26 mouse cellular contexts compared by ENCODE assay signal in the genomic region with DNA sequence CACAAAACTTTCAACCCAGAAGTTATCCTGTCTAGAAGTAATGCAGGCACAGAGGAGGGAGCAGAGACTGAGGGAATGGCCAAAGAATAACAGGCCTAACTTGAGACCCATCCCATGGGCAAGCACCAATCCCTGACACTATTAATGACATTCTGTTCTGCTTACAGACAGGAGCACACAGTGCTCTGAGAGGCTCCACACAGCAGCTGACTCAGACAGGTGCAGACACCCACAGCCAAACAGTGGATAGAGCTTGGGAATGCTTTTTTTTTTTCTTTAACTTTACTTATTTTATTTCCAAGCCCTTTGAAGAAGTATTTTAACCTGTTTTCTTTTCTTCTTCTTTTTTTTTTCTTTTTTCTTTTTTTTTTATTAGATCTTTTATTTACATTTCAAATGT. TPM values are rescaled to one million over a fixed set of nuclear protein-coding genes. Genes with fewer than 3 reads are reported as not detected.
A peak's percentile ranks its signal among the peaks of the same experiment; 100 is the strongest.
DNase-seq lines count a peak whose midpoint lies in the region; ATAC-seq and TF ChIP-seq lines count a peak whose summit lies in the region.
"Had no signal": no experiment of that assay in that cellular context is flagged by ENCODE, and none has a peak within 500 bp of the region (broad histone marks: within the 10 kb centered on the region; RNA-seq: fewer than 3 reads in every experiment).

No protein-coding gene starts in this region.

- no peak overlapping the region for H3K27ac ChIP-seq in embryonic facial prominence, embryonic 14.5 days (replicated peaks; ENCODE audit: low read depth, low read length)
- no peak overlapping the region for H3K27ac ChIP-seq in embryonic facial prominence, embryonic 10.5 days (replicated peaks)
- 0 out of 2 replicates have a peak overlapping the region, but pooled peaks have one; percentile 44 for H3K27ac ChIP-seq in limb, embryonic 15.5 days
- no peak overlapping the region for H3K27ac ChIP-seq in limb, embryonic 10.5 days
- no peak overlapping the region for H3K27ac ChIP-seq in midbrain, embryonic 11.5 days (ENCODE audit: low read depth, low read length)
- no peak overlapping the region for H3K27ac ChIP-seq in midbrain, embryonic 14.5 days (replicated peaks; ENCODE audit: low read depth, low read length)

- no peak overlapping the region for H3K4me2 ChIP-seq in embryonic facial prominence, embryonic 14.5 days (ENCODE audit: low read depth, low read length)
- H3K4me2 ChIP-seq in limb, embryonic 15.5 days = no peak overlapping the region
- no peak overlapping the region for H3K4me2 ChIP-seq in midbrain, embryonic 11.5 days
- no peak overlapping the region for H3K4me2 ChIP-seq in midbrain, embryonic 14.5 days (ENCODE audit: low read length)
- peak overlapping the region; percentile 28 for H3K4me2 ChIP-seq in myocyte (ENCODE audit: low read depth)

- H3K36me3 ChIP-seq in embryonic facial prominence, embryonic 14.5 days (ENCODE audit: control insufficient read depth, insufficient read depth, low read length) = peaks cover 12% of the 10 kb centered on the region
- H3K36me3 ChIP-seq in embryonic facial prominence, embryonic 10.5 days (replicated peaks) = peaks cover 27% of the 10 kb centered on the region
- peaks cover 11% of the 10 kb centered on the region for H3K36me3 ChIP-seq in limb, embryonic 15.5 days
- peaks cover 25% of the 10 kb centered on the region for H3K36me3 ChIP-seq in limb, embryonic 10.5 days
- H3K36me3 ChIP-seq in midbrain, embryonic 11.5 days (ENCODE audit: control insufficient read depth, insufficient read depth, low read length) = peaks cover 3% of the 10 kb centered on the region; the same call in 1 of the 2 replicates
- peaks cover 24% of the 10 kb centered on the region for H3K36me3 ChIP-seq in midbrain, embryonic 14.5 days (ENCODE audit: control insufficient read depth, insufficient read depth, low read length)
- H3K36me3 ChIP-seq in myocyte (ENCODE audit: control insufficient read depth, insufficient read depth) = peaks cover 15% of the 10 kb centered on the region

- DNase-seq in embryonic facial prominence, embryonic 14.5 days (ENCODE audit: low spot score) = peak; percentile 20
- no peak for DNase-seq in embryonic facial prominence, embryonic 10.5 days (ENCODE audit: low spot score)
- no peak for DNase-seq in limb, embryonic 10.5 days (ENCODE audit: low spot score)
- peak; percentile 49 for DNase-seq in midbrain, embryonic 11.5 days (ENCODE audit: low spot score, missing footprints)
- no peak for DNase-seq in midbrain, embryonic 14.5 days
- no peak for DNase-seq in layer of hippocampus, postnatal 10 days (ENCODE audit: low spot score in 2 of 2)
- DNase-seq: adrenal gland, adult 2 months; adrenal gland, adult 8-10 months; adrenal gland, postnatal 10 days; adrenal gland, postnatal 14 days; adrenal gland, postnatal 25 days; adrenal gland, postnatal 36 days; B cell, adult 2 months; cerebellum, adult 11 months; cerebellum, adult 11-12 months had no signal

- H3K4me3 ChIP-seq in embryonic facial prominence, embryonic 14.5 days (ENCODE audit: low read depth, low read length) = no peak overlapping the region
- H3K4me3 ChIP-seq in embryonic facial prominence, embryonic 10.5 days = no peak overlapping the region
- no peak overlapping the region for H3K4me3 ChIP-seq in limb, embryonic 15.5 days
- H3K4me3 ChIP-seq in limb, embryonic 10.5 days = no peak overlapping the region
- H3K4me3 ChIP-seq in midbrain, embryonic 11.5 days (ENCODE audit: low read depth, low read length) = no peak overlapping the region
- H3K4me3 ChIP-seq in midbrain, embryonic 14.5 days (replicated peaks; ENCODE audit: low read depth, low read length) = no peak overlapping the region
- no peak overlapping the region for H3K4me3 ChIP-seq in myocyte

- peaks cover 7% of the 10 kb centered on the region for H3K4me1 ChIP-seq in embryonic facial prominence, embryonic 14.5 days (ENCODE audit: control insufficient read depth, insufficient read depth, low read length)
- H3K4me1 ChIP-seq in embryonic facial prominence, embryonic 10.5 days = peaks cover 13% of the 10 kb centered on the region
- peaks cover 11% of the 10 kb centered on the region; the same call in 1 of the 2 replicates for H3K4me1 ChIP-seq in limb, embryonic 15.5 days
- peaks cover 12% of the 10 kb centered on the region for H3K4me1 ChIP-seq in limb, embryonic 10.5 days
- peaks cover 6% of the 10 kb centered on the region; the same call in 1 of the 2 replicates for H3K4me1 ChIP-seq in midbrain, embryonic 11.5 days (ENCODE audit: control insufficient read depth, insufficient read depth, low read length)
- H3K4me1 ChIP-seq in midbrain, embryonic 14.5 days (ENCODE audit: control insufficient read depth, insufficient read depth, low read length) = peaks cover 4% of the 10 kb centered on the region; the same call in 1 of the 2 replicates

- H3K9me3 ChIP-seq in embryonic facial prominence, embryonic 14.5 days (ENCODE audit: control insufficient read depth, low read length) = no peaks in the 10 kb centered on the region
- no peaks in the 10 kb centered on the region for H3K9me3 ChIP-seq in embryonic facial prominence, embryonic 10.5 days
- no peaks in the 10 kb centered on the region for H3K9me3 ChIP-seq in limb, embryonic 15.5 days
- no peaks in the 10 kb centered on the region for H3K9me3 ChIP-seq in limb, embryonic 10.5 days (replicated peaks)
- no peaks in the 10 kb centered on the region for H3K9me3 ChIP-seq in midbrain, embryonic 11.5 days (ENCODE audit: control insufficient read depth, low read length)
- no peaks in the 10 kb centered on the region for H3K9me3 ChIP-seq in midbrain, embryonic 14.5 days (ENCODE audit: control insufficient read depth, low read length)
- H3K9me3 ChIP-seq: G1E had no signal

- H3ac ChIP-seq in myocyte (ENCODE audit: control insufficient read depth, insufficient read length) = no peak overlapping the region

- no peaks in the 10 kb centered on the region for H3K27me3 ChIP-seq in embryonic facial prominence, embryonic 14.5 days (replicated peaks; ENCODE audit: control insufficient read depth, insufficient read depth, low read length)
- H3K27me3 ChIP-seq in embryonic facial prominence, embryonic 10.5 days (replicated peaks; ENCODE audit: low read depth, poor library complexity, severe bottlenecking) = no peaks in the 10 kb centered on the region
- no peaks in the 10 kb centered on the region for H3K27me3 ChIP-seq in limb, embryonic 15.5 days
- H3K27me3 ChIP-seq in limb, embryonic 10.5 days (ENCODE audit: low read depth, poor library complexity, severe bottlenecking) = no peaks in the 10 kb centered on the region
- no peaks in the 10 kb centered on the region for H3K27me3 ChIP-seq in midbrain, embryonic 11.5 days (ENCODE audit: control insufficient read depth, insufficient read depth, low read length)
- H3K27me3 ChIP-seq in midbrain, embryonic 14.5 days (ENCODE audit: control insufficient read depth, insufficient read depth, low read length) = no peaks in the 10 kb centered on the region
- no peaks in the 10 kb centered on the region for H3K27me3 ChIP-seq in myocyte (ENCODE audit: control insufficient read depth, insufficient read depth, insufficient read length)
- H3K27me3 ChIP-seq: CH12.LX, Patski had no signal

- H3K9ac ChIP-seq in embryonic facial prominence, embryonic 14.5 days (ENCODE audit: low read depth, low read length) = no peak overlapping the region
- no peak overlapping the region for H3K9ac ChIP-seq in limb, embryonic 15.5 days
- H3K9ac ChIP-seq in midbrain, embryonic 11.5 days (ENCODE audit: low read length) = no peak overlapping the region
- no peak overlapping the region for H3K9ac ChIP-seq in midbrain, embryonic 14.5 days (replicated peaks; ENCODE audit: low read length)

- H3K79me2 ChIP-seq in myocyte (ENCODE audit: control insufficient read depth, insufficient read depth) = no peaks in the 10 kb centered on the region

- ATAC-seq in embryonic facial prominence, embryonic 14.5 days (ENCODE audit: low read depth) = no peak
- ATAC-seq in limb, embryonic 15.5 days (ENCODE audit: insufficient number of reproducible peaks, low FRiP score, low TSS enrichment, low read depth) = no peak
- ATAC-seq in midbrain, embryonic 11.5 days (ENCODE audit: low FRiP score) = no peak
- no peak for ATAC-seq in midbrain, embryonic 14.5 days (ENCODE audit: low FRiP score, low TSS enrichment)
- ATAC-seq: activated CD4-positive, CD25-positive, alpha-beta regulatory T cell, adult 4 months; CD4-positive, CD25-positive, alpha-beta regulatory T cell, adult 4 months; Patski had no signal

- TF ChIP-seq POLR2A in myocyte (IDR thresholded peaks at IDR 0.05; ENCODE audit: insufficient read length, low read depth) = no peak

TF ChIP-seq in myocyte, 11 proteins besides CTCF, POLR2A, EP300 and RAD21 (continues in another document):
- TF ChIP-seq MAX (IDR thresholded peaks at IDR 0.05; ENCODE audit: low read depth) (no peak), MYOD1 (IDR thresholded peaks at IDR 0.05; ENCODE audit: control insufficient read depth in 1 of 3, insufficient read length in 2 of 3, low read depth in 2 of 3) (peak in 2 of 3 experiments; percentile 73 to 74), TCF12 (IDR thresholded peaks at IDR 0.05; ENCODE audit: insufficient read depth, poor library complexity, severe bottlenecking) (peak; percentile 64)

RNA-seq across cellular contexts. Expression of a gene that starts 4.8 kb away (rescaled TPM):
- polyA plus RNA-seq in embryonic facial prominence, embryonic 14.5 days (2014; fragmentation: Nextera tagmentation; extraction: Ambion mirVana) = 29.0 and 31.3 TPM in 2 replicates
- polyA plus RNA-seq in embryonic facial prominence, embryonic 10.5 days (2016; fragmentation: Nextera tagmentation; extraction: Ambion mirVana) = 28.9 and 31.5 TPM in 2 replicates
- polyA plus RNA-seq in limb, embryonic 15.5 days (2015; fragmentation: Nextera tagmentation; extraction: Ambion mirVana) = 26.0 and 29.8 TPM in 2 replicates
- 20.6 and 25.8 TPM in 2 replicates for polyA plus RNA-seq in limb, embryonic 10.5 days (2016; fragmentation: Nextera tagmentation; extraction: Ambion mirVana)
- 42.0 and 44.0 TPM in 2 replicates for polyA plus RNA-seq in midbrain, embryonic 11.5 days (2014; fragmentation: Nextera tagmentation; extraction: Ambion mirVana)
- 47.4 and 53.1 TPM in 2 replicates for polyA plus RNA-seq in midbrain, embryonic 14.5 days (2014; fragmentation: Nextera tagmentation; extraction: Ambion mirVana)
- 26.6 TPM for polyA plus RNA-seq in myocyte (2012; fragmentation: generic; extraction: Trizol)
- 10 to 100 TPM; 49.1 to 53.2 TPM for total RNA-seq in layer of hippocampus, postnatal 10 days (2021)

RNA-seq across cellular contexts. Expression of a gene that starts 23.6 kb away (rescaled TPM):
- 0.29 and 0.30 TPM in 2 replicates for polyA plus RNA-seq in embryonic facial prominence, embryonic 14.5 days (2014; fragmentation: Nextera tagmentation; extraction: Ambion mirVana)
- polyA plus RNA-seq in embryonic facial prominence, embryonic 10.5 days (2016; fragmentation: Nextera tagmentation; extraction: Ambion mirVana) = not detected in 2 replicates
- polyA plus RNA-seq in limb, embryonic 15.5 days (2015; fragmentation: Nextera tagmentation; extraction: Ambion mirVana) = 0.28 and 0.31 TPM in 2 replicates
- not detected in 2 replicates for polyA plus RNA-seq in limb, embryonic 10.5 days (2016; fragmentation: Nextera tagmentation; extraction: Ambion mirVana)
- 0.23 and 0.30 TPM in 2 replicates for polyA plus RNA-seq in midbrain, embryonic 11.5 days (2014; fragmentation: Nextera tagmentation; extraction: Ambion mirVana)
- 0.39 TPM in 1 of 2 replicates, not detected in the other for polyA plus RNA-seq in midbrain, embryonic 14.5 days (2014; fragmentation: Nextera tagmentation; extraction: Ambion mirVana)
- polyA plus RNA-seq in myocyte (2012; fragmentation: generic; extraction: Trizol) = not detected
- total RNA-seq in layer of hippocampus, postnatal 10 days (2021) = under 1 TPM in 1 of 2 experiments, not detected in 1; 0.43 TPM
- total RNA-seq: adrenal gland, adult 18-20 months; adrenal gland, adult 2 months; adrenal gland, adult 8-10 months; adrenal gland, postnatal 14 days; adrenal gland, postnatal 25 days; adrenal gland, postnatal 36 days; CH12.LX; ES-E14; G1E; MEL had no signal
- polyA plus RNA-seq: activated CD4-positive, CD25-positive, alpha-beta regulatory T cell, adult 4 months; adrenal gland, adult 2 months; C2C12; CD4-positive, CD25-positive, alpha-beta regulatory T cell, adult 4 months; G1E; Patski had no signal

Comparison
In these comparisons a context has a peak if more than half of its experiments do, and no peak if none do; other contexts are left out.
1. DNase-seq: peak in embryonic facial prominence, embryonic 14.5 days (single experiment) and midbrain, embryonic 11.5 days (single experiment); none in embryonic facial prominence, embryonic 10.5 days (single experiment), limb, embryonic 10.5 days (single experiment), midbrain, embryonic 14.5 days (single experiment) and layer of hippocampus, postnatal 10 days (0 of 2).